Mouse (Mus musculus): ENCODE results near the gene Hrh2. TPM values are rescaled to one million over a fixed set of nuclear protein-coding genes. Genes with fewer than 3 reads are reported as not detected.

Gene Hrh2
- polyA plus RNA-seq, 1 experiment, result 0.53 TPM

DNA sequence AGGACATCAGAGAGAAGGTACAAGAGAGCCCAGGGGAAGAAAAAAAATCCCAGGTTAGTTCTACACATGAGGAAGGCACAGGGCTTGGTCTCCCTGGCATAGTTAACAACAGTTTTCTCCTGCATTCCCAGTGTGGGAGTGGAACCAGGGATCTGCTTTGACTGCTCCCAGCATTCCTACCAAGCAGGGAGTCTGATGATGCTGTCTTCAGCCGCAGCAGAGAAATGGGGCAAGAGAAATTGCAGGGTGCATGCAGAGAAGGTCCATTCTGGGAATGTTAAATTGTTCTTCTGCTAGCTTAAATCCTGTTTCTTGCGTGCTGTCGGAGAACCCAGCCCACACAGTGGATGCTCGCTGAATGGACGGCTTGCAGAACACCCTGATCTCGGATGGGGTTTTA, 26.2 kb upstream of the Hrh2 start:
- H3K4me1 ChIP-seq (ENCODE audit: control insufficient read depth, insufficient read depth, low read length), result no peaks in the 10 kb centered on the region
- no peak overlapping the region for H3K27ac ChIP-seq (ENCODE audit: insufficient read depth, low read depth, low read length)
- 81% methylated on average over 6 of the region's 6 CpGs for WGBS
- H3K36me3 ChIP-seq (ENCODE audit: control insufficient read depth, insufficient read depth, low read length), result no peaks in the 10 kb centered on the region
- DNase-seq, result no peak
- TF ChIP-seq CTCF (conservative IDR thresholded peaks at IDR 0.05; ENCODE audit: insufficient read depth, insufficient read length, low read depth, low read length), result no peak
- TF ChIP-seq POLR2A (IDR thresholded peaks at IDR 0.05; ENCODE audit: low read depth, low read length), result no peak
- H3K4me3 ChIP-seq (ENCODE audit: insufficient read depth, low read depth, low read length), result no peak overlapping the region
- H3K27me3 ChIP-seq (replicated peaks; ENCODE audit: control insufficient read depth, insufficient read depth, low read length), result no peaks in the 10 kb centered on the region

DNA sequence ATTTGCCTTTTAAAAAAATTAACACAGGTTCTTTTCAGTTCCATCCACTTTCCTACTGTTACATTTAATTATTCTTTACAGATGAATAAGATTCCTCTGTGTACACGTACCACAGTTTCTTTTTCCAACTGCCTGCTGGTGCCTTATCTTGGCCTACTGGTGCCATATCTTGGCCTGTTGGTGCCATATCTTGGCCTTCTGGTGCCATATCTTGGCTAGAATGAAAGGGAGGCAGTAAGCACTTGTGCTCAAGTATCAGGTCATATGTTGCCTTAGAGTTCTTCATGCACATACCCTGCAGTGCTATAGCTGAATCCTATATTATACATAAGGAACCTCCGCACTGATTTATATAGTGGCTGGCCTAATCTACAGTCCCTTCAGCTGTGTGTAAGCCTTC, 24.9 kb upstream of the Hrh2 start:
- DNase-seq, result no peak
- 92% methylated on average over 2 of the region's 2 CpGs for WGBS
- H3K4me3 ChIP-seq (ENCODE audit: insufficient read depth, low read depth, low read length), result no peak overlapping the region
- TF ChIP-seq POLR2A (IDR thresholded peaks at IDR 0.05; ENCODE audit: low read depth, low read length) (no peak), CTCF (conservative IDR thresholded peaks at IDR 0.05; ENCODE audit: insufficient read depth, insufficient read length, low read depth, low read length) (no peak)
- H3K27me3 ChIP-seq (replicated peaks; ENCODE audit: control insufficient read depth, insufficient read depth, low read length), result no peaks in the 10 kb centered on the region
- H3K27ac ChIP-seq (ENCODE audit: insufficient read depth, low read depth, low read length), result no peak overlapping the region
- H3K36me3 ChIP-seq (ENCODE audit: control insufficient read depth, insufficient read depth, low read length), result no peaks in the 10 kb centered on the region
- H3K4me1 ChIP-seq (ENCODE audit: control insufficient read depth, insufficient read depth, low read length), result no peaks in the 10 kb centered on the region

DNA sequence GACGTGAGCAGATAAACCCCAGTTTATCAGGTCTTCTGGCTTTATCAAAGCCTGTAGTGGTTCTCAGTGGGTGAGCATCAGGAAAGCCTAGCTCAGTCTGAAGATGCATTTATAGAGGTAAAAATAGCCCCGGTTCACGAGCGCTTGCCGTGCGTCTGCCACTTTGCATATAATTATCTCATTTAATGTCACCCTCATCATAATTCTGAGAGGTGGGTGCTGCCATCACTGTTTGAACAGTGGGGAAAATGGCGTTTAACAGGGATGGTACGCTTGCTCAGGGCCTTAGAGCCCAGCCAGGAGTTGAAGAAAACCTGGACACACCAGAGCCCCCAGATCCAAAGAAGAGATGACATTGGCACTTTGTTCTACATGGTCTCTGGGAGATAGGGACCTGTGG, 23.3 kb upstream of the Hrh2 start:
- Histone ChIP-seq H3K4me3 (ENCODE audit: insufficient read depth, low read depth, low read length) (no peak overlapping the region), H3K36me3 (ENCODE audit: control insufficient read depth, insufficient read depth, low read length) (no peaks in the 10 kb centered on the region), H3K27me3 (replicated peaks; ENCODE audit: control insufficient read depth, insufficient read depth, low read length) (no peaks in the 10 kb centered on the region), H3K4me1 (ENCODE audit: control insufficient read depth, insufficient read depth, low read length) (no peaks in the 10 kb centered on the region), H3K27ac (ENCODE audit: insufficient read depth, low read depth, low read length) (no peak overlapping the region)
- WGBS, result 93% methylated on average over 8 of the region's 8 CpGs
- TF ChIP-seq POLR2A (IDR thresholded peaks at IDR 0.05; ENCODE audit: low read depth, low read length) (no peak), CTCF (conservative IDR thresholded peaks at IDR 0.05; ENCODE audit: insufficient read depth, insufficient read length, low read depth, low read length) (no peak)
- no peak for DNase-seq

DNA sequence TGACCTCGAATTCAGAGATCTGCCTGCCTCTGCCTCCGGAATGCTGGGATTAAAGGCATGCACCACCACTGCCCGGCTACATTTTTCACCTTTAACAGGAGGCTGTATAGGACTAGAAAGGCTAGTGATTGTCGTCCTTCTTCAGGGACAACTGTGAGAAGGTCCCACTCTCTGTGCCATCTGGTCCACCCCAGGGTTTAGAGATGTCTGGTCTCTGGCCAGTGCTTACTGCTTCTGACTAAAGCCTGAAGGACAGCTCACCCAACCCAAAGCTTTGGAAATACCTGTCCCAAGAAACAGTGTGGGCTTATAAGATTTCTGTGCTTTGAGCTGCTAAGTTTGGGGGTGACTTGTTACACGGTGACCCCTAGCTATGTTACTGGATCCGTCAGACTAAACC, 21.6 kb upstream of the Hrh2 start:
- H3K27me3 ChIP-seq (replicated peaks; ENCODE audit: control insufficient read depth, insufficient read depth, low read length), result no peaks in the 10 kb centered on the region
- DNase-seq, result no peak
- no peak overlapping the region for H3K27ac ChIP-seq (ENCODE audit: insufficient read depth, low read depth, low read length)
- no peaks in the 10 kb centered on the region for H3K4me1 ChIP-seq (ENCODE audit: control insufficient read depth, insufficient read depth, low read length)
- H3K36me3 ChIP-seq (ENCODE audit: control insufficient read depth, insufficient read depth, low read length), result no peaks in the 10 kb centered on the region
- 90% methylated on average over 6 of the region's 6 CpGs for WGBS
- TF ChIP-seq CTCF (conservative IDR thresholded peaks at IDR 0.05; ENCODE audit: insufficient read depth, insufficient read length, low read depth, low read length) (no peak), POLR2A (IDR thresholded peaks at IDR 0.05; ENCODE audit: low read depth, low read length) (no peak)
- no peak overlapping the region for H3K4me3 ChIP-seq (ENCODE audit: insufficient read depth, low read depth, low read length)

DNA sequence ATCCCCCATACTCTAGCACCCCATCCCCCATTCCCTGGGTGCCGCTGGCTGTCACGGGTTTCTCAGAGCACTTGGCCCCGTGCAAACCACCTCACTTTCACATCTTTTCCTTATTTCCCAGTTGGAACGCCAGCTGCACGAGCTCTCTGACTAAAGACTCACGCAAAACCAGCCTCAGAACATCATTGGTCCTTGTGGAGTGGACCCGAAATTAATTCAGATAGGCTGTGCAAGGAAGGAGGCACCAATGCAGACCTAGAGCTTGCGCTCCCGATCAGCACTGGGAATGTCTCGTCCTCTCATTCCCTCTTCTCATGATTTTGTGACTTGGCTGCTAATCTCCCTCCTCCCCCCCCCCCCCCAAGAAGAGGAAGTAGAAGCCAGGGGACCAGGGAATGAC, 20.6 kb upstream of the Hrh2 start:
- WGBS, result 81% methylated on average over 10 of the region's 10 CpGs
- no peak overlapping the region for H3K4me3 ChIP-seq (ENCODE audit: insufficient read depth, low read depth, low read length)
- TF ChIP-seq POLR2A (IDR thresholded peaks at IDR 0.05; ENCODE audit: low read depth, low read length), result no peak
- no peak for TF ChIP-seq CTCF (conservative IDR thresholded peaks at IDR 0.05; ENCODE audit: insufficient read depth, insufficient read length, low read depth, low read length)
- no peaks in the 10 kb centered on the region for H3K27me3 ChIP-seq (replicated peaks; ENCODE audit: control insufficient read depth, insufficient read depth, low read length)
- H3K4me1 ChIP-seq (ENCODE audit: control insufficient read depth, insufficient read depth, low read length), result no peaks in the 10 kb centered on the region
- H3K27ac ChIP-seq (ENCODE audit: insufficient read depth, low read depth, low read length), result no peak overlapping the region
- H3K36me3 ChIP-seq (ENCODE audit: control insufficient read depth, insufficient read depth, low read length), result no peaks in the 10 kb centered on the region
- DNase-seq, result no peak

DNA sequence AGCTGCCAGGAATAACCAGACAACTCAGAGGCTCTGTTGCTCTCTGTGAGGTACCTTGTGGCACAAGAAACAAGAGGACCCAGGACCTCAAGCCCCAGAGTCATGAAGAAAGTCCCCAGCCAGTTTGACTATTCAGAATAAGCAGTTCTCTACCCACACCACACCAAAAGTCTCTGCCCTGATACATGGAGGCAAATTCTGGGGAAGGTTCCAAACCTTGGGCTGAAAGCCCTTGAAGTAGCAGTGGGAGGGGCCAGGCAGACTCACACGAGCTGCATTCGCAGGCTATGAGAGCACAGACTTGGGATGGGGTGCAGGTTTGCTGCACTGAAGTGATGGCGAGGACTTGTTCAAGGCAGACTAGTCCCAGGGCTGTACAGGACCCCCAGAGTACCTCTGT, 20.2 kb upstream of the Hrh2 start:
- DNase-seq, result no peak
- 57% methylated on average over 3 of the region's 3 CpGs for WGBS

DNA sequence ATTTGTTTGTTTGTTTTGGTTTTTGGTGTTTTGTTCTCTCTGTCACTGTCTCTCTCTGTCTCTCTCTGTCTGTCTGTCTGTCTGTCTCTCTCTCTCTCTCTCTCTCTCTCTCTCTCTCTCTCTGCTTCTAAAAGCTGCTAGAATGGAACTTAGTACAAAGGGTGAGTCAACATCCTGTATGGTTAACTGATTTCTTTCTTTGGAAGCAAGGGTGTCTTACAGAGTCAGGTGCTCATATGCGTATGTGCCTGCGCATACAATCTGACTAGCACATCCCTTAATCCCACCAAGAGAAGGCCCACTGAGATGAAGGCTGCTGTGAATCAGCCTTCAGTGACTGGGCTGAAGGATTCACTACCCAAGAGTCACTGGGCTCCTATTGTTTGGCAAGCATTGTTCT, 18.0 kb upstream of the Hrh2 start:
- Histone ChIP-seq H3K27ac (ENCODE audit: insufficient read depth, low read depth, low read length) (no peak overlapping the region), H3K4me3 (ENCODE audit: insufficient read depth, low read depth, low read length) (no peak overlapping the region), H3K27me3 (replicated peaks; ENCODE audit: control insufficient read depth, insufficient read depth, low read length) (no peaks in the 10 kb centered on the region), H3K4me1 (ENCODE audit: control insufficient read depth, insufficient read depth, low read length) (no peaks in the 10 kb centered on the region), H3K36me3 (ENCODE audit: control insufficient read depth, insufficient read depth, low read length) (no peaks in the 10 kb centered on the region)
- TF ChIP-seq CTCF (conservative IDR thresholded peaks at IDR 0.05; ENCODE audit: insufficient read depth, insufficient read length, low read depth, low read length) (no peak), POLR2A (IDR thresholded peaks at IDR 0.05; ENCODE audit: low read depth, low read length) (no peak)
- 99% methylated on average over 2 of the region's 2 CpGs for WGBS
- DNase-seq, result no peak

More for the DNA sequence above, 20.2 kb upstream of the Hrh2 start:
- H3K27ac ChIP-seq (ENCODE audit: insufficient read depth, low read depth, low read length), result no peak overlapping the region
- no peaks in the 10 kb centered on the region for H3K27me3 ChIP-seq (replicated peaks; ENCODE audit: control insufficient read depth, insufficient read depth, low read length)
- H3K4me3 ChIP-seq (ENCODE audit: insufficient read depth, low read depth, low read length), result no peak overlapping the region
- no peaks in the 10 kb centered on the region for H3K36me3 ChIP-seq (ENCODE audit: control insufficient read depth, insufficient read depth, low read length)
- no peaks in the 10 kb centered on the region for H3K4me1 ChIP-seq (ENCODE audit: control insufficient read depth, insufficient read depth, low read length)
- no peak for TF ChIP-seq POLR2A (IDR thresholded peaks at IDR 0.05; ENCODE audit: low read depth, low read length)
- no peak for TF ChIP-seq CTCF (conservative IDR thresholded peaks at IDR 0.05; ENCODE audit: insufficient read depth, insufficient read length, low read depth, low read length)

DNA sequence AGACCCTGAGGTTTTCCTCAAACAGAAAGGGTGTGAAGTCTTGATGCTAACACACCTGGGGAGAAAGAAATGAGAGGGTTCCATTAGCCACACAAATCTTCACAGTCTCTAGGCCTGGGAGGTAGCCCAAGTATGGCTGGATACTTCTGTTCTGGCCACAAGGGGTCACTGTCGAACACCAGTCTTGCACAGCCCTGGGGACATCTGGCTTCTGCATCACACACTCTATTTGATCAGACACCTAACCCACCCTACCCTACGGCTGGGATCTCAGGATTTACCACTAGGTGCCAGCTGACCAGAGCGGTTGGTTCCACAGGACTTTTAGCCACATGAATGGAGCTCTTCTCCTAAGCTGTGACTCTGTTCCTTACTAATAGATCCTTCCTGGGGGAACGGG, 17.2 kb upstream of the Hrh2 start:
- no peaks in the 10 kb centered on the region for H3K4me1 ChIP-seq (ENCODE audit: control insufficient read depth, insufficient read depth, low read length)
- WGBS, result 95% methylated on average over 4 of the region's 4 CpGs
- H3K36me3 ChIP-seq (ENCODE audit: control insufficient read depth, insufficient read depth, low read length), result no peaks in the 10 kb centered on the region
- TF ChIP-seq CTCF (conservative IDR thresholded peaks at IDR 0.05; ENCODE audit: insufficient read depth, insufficient read length, low read depth, low read length) (no peak), POLR2A (IDR thresholded peaks at IDR 0.05; ENCODE audit: low read depth, low read length) (no peak)
- H3K27ac ChIP-seq (ENCODE audit: insufficient read depth, low read depth, low read length), result no peak overlapping the region
- H3K27me3 ChIP-seq (replicated peaks; ENCODE audit: control insufficient read depth, insufficient read depth, low read length), result no peaks in the 10 kb centered on the region
- no peak for DNase-seq
- no peak overlapping the region for H3K4me3 ChIP-seq (ENCODE audit: insufficient read depth, low read depth, low read length)

All from kidney, adult 2 months (tissue).